Mouse (Mus musculus) heart, embryonic 12.5 days (tissue): ENCODE data around the gene Mrap2. TPM values are rescaled to one million over a fixed set of nuclear protein-coding genes. Genes with fewer than 3 reads are reported as not detected.
"Not testable (repeated sequence)": the region's sequence is repeated elsewhere in the genome, so short reads cannot be mapped to it uniquely, and the experiment has no call there.

Experiments
- ATAC-seq: fragments of 200-750 bp; cut with Nextera tagmentation; 2 replicates; pipeline ENCODE4 v1.8.0; 2017; ENCODE audit warnings: moderate TSS enrichment, moderate library complexity; ENCODE audit not compliant: insufficient number of reproducible peaks, low FRiP score
- H3K27ac ChIP-seq: fragments of 300-500 bp; sonication (generic); 2 replicates; pipeline ENCODE4 v1.5.1; 2016; ENCODE audit warnings: mild to moderate bottlenecking, moderate library complexity; ENCODE audit not compliant: poor library complexity, severe bottlenecking
- H3K27me3 ChIP-seq: fragments of 300-500 bp; sonication (generic); replicated peaks from 2 replicates; pipeline ENCODE4 v1.6.1; 2016; ENCODE audit warnings: mild to moderate bottlenecking, moderate library complexity
- H3K36me3 ChIP-seq: fragments of 300-500 bp; sonication (generic); 2 replicates; pipeline ENCODE4 v1.6.1; 2016; ENCODE audit warnings: mild to moderate bottlenecking, moderate library complexity
- H3K4me1 ChIP-seq: fragments of 300-500 bp; sonication (generic); replicated peaks from 2 replicates; pipeline ENCODE4 v1.6.1; 2016; ENCODE audit warnings: mild to moderate bottlenecking
- H3K4me2 ChIP-seq: fragments of 300-500 bp; sonication (generic); 2 replicates; pipeline ENCODE4 v1.6.1; 2016; ENCODE audit warnings: mild to moderate bottlenecking, moderate library complexity
- H3K4me3 ChIP-seq: fragments of 300-500 bp; sonication (generic); 2 replicates; pipeline ENCODE4 v1.5.1; 2016; ENCODE audit warnings: mild to moderate bottlenecking
- H3K9ac ChIP-seq: fragments of 300-500 bp; sonication (generic); 2 replicates; pipeline ENCODE4 v1.6.1; 2016; ENCODE audit warnings: mild to moderate bottlenecking, moderate library complexity
- H3K9me3 ChIP-seq: fragments of 300-500 bp; sonication (generic); replicated peaks from 2 replicates; pipeline ENCODE4 v1.6.1; 2016; ENCODE audit warnings: mild to moderate bottlenecking, moderate library complexity
- WGBS: fragments of 180-500 bp; shearing (Covaris S2); methylation state at CpG from one replicate; pipeline ENCODE4 v1.1.7; 2016; 5-methylcytosine and 5-hydroxymethylcytosine counted together
- polyA plus RNA-seq: library from polyadenylated mRNA; unstranded; fragments of >200 nt; fragmentation: Nextera tagmentation; extraction: Ambion mirVana; gene quantifications from 2 replicates; pipeline ENCODE4 v1.2.1, GENCODE M21; 2016

Gene Mrap2
- not detected in 2 replicates for polyA plus RNA-seq

DNA sequence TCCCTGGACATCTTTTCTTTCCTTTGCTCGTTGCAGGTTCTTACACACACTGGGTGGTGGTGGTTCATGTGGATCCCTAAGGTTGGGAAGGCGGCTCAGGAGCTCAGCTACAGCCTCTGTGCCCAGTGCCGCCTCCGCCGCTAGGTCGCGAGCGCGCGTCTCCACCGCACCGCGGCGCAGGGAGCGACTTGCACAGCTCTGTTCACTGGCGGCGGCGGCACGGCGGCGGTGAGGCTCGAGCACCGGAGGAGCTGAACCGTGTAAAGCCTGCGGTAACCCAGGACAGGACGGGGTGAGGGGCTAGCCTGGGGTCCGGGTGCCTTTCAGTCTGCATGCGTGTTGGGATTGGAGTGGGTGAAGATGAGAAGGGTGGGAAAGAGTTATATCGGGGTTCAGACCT, at the start of gene Mrap2:
TSS of gene Mrap2 (plus strand) at position 201 of the 400 bp plus-strand sequence.
- H3K4me3 ChIP-seq, result peak within 1 kb of the TSS; percentile 43
- peaks cover 48% of the 10 kb centered on the region for H3K27me3 ChIP-seq
- H3K27ac ChIP-seq, result no peak within 1 kb of the TSS
- peaks cover 17% of the 10 kb centered on the region for H3K4me1 ChIP-seq
- no peaks in the 10 kb centered on the region for H3K9me3 ChIP-seq
- no peaks in the 10 kb centered on the region for H3K36me3 ChIP-seq
- peak within 1 kb of the TSS; percentile 76 for H3K4me2 ChIP-seq
- ATAC-seq, result peak; percentile 53; the same call in 1 of the 2 replicates
- peak within 1 kb of the TSS; percentile 21; the same call in 1 of the 2 replicates for H3K9ac ChIP-seq
- 3% methylated on average over 29 of the region's 29 CpGs for WGBS

DNA sequence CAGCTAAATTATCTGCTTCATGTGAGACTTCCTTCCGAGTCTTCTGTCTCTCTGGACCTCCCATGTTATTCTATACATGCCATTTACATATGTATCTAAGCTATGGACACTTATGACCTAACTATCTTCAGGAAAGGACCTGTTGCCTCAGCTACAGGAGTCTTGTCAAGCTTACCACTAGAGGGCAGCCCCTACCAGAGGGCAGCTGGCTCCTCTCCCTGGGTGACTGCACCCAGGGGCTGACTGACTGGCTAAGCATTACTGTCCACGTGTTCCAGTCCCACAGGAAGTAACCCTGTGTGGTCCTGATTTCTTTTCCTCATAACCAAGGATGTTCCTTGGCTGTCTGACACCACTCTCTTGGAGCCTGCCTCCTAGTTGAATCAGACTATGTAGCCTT, 46.1 kb upstream of the Mrap2 start:
- Histone ChIP-seq H3K9me3 (no peaks in the 10 kb centered on the region), H3K36me3 (no peaks in the 10 kb centered on the region), H3K4me3 (no peak overlapping the region), H3K9ac (no peak overlapping the region), H3K4me2 (no peak overlapping the region), H3K4me1 (no peaks in the 10 kb centered on the region), H3K27me3 (no peaks in the 10 kb centered on the region), H3K27ac (no peak overlapping the region)
- no peak for ATAC-seq
- 47% methylated on average over 2 of the region's 2 CpGs for WGBS

DNA sequence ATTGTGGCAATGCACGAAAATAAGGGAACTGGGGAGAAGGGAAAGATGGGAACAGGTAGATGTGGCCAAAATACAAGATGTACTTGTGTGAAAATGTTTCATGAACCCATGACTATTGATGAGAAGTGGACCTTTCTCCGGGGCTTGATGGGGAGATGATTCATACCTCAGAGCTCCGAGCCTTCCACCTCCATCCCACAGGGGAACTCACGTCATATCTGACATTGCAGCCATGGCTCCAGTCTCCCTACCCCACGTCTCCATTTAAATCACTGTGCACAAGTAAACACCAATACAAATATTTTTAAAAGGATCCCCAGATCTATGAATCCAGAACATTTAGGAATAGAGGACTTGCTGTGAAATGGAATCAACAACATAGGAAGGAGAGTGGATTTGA, 29.1 kb upstream of the Mrap2 start:
- Histone ChIP-seq H3K9me3 (no peaks in the 10 kb centered on the region), H3K36me3 (no peaks in the 10 kb centered on the region), H3K27me3 (no peaks in the 10 kb centered on the region), H3K27ac (no peak overlapping the region), H3K9ac (no peak overlapping the region), H3K4me2 (no peak overlapping the region), H3K4me1 (no peaks in the 10 kb centered on the region), H3K4me3 (no peak overlapping the region)
- WGBS, result 73% methylated on average over 5 of the region's 5 CpGs
- ATAC-seq, result no peak

DNA sequence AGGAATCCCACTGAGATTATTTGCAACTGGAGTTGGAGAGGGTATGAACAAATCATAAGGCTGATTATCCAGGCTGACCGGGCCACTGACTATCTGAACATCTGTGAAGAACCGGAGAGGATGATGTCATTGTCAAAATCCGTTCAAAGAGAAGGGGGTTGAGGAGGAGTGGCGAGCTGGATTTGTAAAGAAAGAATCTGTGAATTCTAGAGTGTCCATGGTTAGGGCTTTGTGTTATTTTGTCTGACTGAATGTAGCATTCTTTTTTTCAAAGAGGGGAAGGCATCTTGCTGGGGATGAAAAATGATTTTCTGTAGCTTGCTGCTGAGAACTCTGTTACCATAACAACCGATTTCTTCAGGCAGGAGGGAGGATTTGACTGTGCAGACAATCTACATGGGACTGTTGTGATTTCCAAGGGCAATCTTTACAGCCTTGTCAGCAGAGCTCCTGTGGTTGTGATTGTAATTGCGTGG, 28.6 kb upstream of the Mrap2 start:
- Histone ChIP-seq H3K4me3 (no peak overlapping the region), H3K27me3 (no peaks in the 10 kb centered on the region), H3K9ac (no peak overlapping the region), H3K4me2 (no peak overlapping the region), H3K9me3 (no peaks in the 10 kb centered on the region), H3K27ac (no peak overlapping the region), H3K36me3 (no peaks in the 10 kb centered on the region), H3K4me1 (no peaks in the 10 kb centered on the region)
- 57% methylated on average over 6 of the region's 6 CpGs for WGBS
- ATAC-seq, result no peak

DNA sequence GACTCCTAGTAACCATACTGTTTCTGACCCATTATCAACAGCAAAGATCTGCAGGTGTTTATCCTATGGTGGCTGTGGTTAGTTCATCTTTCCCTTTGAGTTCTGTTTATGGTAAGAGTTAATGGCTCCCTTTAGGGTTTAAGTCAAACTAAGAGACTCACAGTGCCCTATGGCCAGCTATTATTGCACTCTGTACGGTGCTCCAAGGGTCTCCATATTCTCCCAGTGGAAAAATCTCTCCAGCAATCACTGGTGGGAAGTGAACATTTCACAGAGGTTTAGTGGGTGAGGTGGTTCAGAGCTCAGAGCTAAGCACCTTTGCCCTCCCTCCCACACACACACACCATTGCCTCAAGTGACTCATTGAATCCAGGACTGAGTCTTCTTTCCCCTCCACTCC, 28.1 kb upstream of the Mrap2 start:
- no peak for ATAC-seq
- H3K9me3 ChIP-seq, result no peaks in the 10 kb centered on the region

DNA sequence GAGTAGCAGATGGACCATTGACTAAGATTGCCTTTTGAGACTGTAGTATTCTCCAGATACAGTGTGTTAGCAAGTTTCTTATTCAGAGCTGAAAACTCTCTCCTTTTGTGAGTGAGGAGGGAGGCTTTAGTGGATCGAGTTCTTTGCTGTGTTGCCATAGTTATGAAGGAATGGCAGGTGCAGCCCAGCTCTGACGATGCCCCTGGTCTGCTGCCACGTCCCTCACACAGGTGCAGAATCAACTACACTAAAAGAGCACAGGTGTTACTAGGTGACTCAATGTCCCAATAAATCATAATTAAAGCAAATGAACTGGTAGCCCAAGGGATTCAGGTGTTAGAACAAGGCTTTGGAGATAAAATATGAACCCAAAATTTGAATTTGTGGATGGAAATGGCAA, 25.1 kb upstream of the Mrap2 start:
- H3K4me2 ChIP-seq, result no peak overlapping the region
- 77% methylated on average over 3 of the region's 3 CpGs for WGBS
- ATAC-seq, result no peak

More for the DNA sequence above, 28.1 kb upstream of the Mrap2 start:
- H3K4me1 ChIP-seq, result no peaks in the 10 kb centered on the region
- no peaks in the 10 kb centered on the region for H3K36me3 ChIP-seq
- no peak overlapping the region for H3K4me2 ChIP-seq
- H3K27me3 ChIP-seq, result no peaks in the 10 kb centered on the region
- H3K9ac ChIP-seq, result no peak overlapping the region
- H3K27ac ChIP-seq, result no peak overlapping the region
- 94% methylated on average over 1 of the region's 1 CpGs for WGBS
- H3K4me3 ChIP-seq, result no peak overlapping the region

DNA sequence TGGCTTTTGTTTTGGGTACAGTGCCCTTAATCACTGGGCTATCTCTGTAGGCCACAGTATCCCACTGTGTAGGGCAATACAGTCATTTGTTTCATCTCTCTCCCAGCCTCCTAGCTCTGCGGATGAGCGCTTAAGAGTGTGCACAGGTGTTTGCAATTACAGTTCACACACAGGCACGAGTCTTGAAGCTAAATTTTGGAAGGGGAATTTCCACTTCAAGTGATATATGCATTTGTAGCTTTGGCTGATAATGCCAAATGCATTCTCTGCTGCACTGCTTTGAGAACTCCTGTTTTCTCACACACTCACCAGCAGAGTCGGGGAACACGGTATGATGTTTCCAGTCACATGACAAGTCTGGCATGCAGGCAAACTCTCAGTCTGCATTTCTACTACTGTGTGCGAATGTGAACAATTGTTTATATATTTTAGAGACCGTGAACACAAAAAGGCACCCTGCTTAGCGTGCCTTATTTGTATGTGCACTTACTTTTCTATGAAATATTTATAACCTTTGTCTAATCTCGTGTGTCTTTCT, 22.1 kb upstream of the Mrap2 start:
- no peak for ATAC-seq
- WGBS, result 64% methylated on average over 9 of the region's 9 CpGs
- no peak overlapping the region for H3K4me2 ChIP-seq
- H3K4me3 ChIP-seq, result no peak overlapping the region
- H3K9ac ChIP-seq, result no peak overlapping the region
- H3K36me3 ChIP-seq, result no peaks in the 10 kb centered on the region
- H3K9me3 ChIP-seq, result no peaks in the 10 kb centered on the region
- H3K4me1 ChIP-seq, result no peaks in the 10 kb centered on the region
- no peaks in the 10 kb centered on the region for H3K27me3 ChIP-seq
- no peak overlapping the region for H3K27ac ChIP-seq

More for the DNA sequence above, 25.1 kb upstream of the Mrap2 start:
- H3K9me3 ChIP-seq, result no peaks in the 10 kb centered on the region
- H3K27ac ChIP-seq, result no peak overlapping the region
- H3K4me3 ChIP-seq, result no peak overlapping the region
- H3K27me3 ChIP-seq, result no peaks in the 10 kb centered on the region
- no peak overlapping the region for H3K9ac ChIP-seq
- no peaks in the 10 kb centered on the region for H3K4me1 ChIP-seq
- no peaks in the 10 kb centered on the region for H3K36me3 ChIP-seq

DNA sequence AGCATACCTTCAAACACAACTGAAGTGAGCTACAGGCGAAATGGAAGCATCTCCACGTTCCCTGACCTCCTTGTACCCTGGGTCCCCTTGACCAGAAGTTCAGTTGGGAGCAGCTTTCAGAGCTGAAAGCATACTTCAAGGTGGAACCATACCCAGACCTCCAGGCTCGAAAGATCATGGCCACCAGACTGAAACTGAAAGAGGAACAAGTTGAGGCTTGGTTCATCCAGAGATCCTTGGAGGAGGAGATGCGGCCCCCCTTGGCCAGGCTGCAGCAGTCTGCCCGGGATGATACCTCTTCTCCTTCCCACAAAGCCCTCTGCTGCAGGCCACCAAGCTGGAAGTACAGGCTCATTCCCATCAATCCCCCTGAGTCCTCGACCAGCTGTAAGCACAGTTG, 17.1 kb upstream of the Mrap2 start:
- not testable (repeated sequence) for H3K9ac ChIP-seq, H3K4me3 ChIP-seq, H3K27ac ChIP-seq, H3K27me3 ChIP-seq, H3K36me3 ChIP-seq, H3K9me3 ChIP-seq, H3K4me1 ChIP-seq, ATAC-seq, H3K4me2 ChIP-seq
- WGBS, result 64% methylated on average over 6 of the region's 6 CpGs

DNA sequence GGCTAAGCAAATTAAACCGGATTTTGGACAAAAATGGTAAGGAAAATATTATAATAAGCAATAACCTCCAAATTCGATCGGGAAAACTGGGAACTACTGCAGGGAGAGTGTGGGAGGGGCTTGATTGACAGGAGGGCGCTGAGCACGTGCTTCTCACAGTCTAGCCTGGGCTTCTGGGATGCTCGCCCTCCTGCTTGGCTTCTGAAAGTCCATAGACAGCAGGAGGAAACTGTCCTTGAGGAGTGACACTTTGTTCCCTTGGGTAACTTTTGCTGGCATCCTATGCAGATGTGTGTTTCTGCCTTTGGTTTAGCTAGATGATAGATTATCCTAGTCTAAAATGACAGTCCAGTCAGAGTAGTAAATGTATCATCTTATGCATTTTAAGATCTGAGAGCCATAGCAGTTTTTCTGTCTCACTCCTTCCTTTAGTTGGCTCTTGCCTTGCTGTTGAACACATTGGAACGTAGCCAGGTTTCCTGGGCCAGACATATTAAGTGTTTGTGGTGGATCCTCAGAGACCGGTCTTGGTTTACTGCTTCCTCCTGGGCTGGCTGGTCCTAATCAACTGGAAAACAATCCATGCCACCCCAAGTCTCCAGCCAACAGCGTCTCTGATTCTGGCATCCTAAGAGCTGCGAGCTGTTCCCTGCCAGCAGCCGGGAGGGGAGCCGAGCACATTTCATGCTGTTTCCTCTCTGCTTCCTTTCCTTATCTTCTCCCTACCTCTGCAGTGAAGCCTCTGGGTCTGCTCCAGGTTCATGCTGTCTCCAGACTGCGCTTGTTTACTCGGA, 8.1 kb upstream of the Mrap2 start:
- WGBS, result 49% methylated on average over 14 of the region's 14 CpGs
- H3K27me3 ChIP-seq, result 0 out of 2 replicates have a peak, but pooled peaks cover 10% of the 10 kb centered on the region
- no peaks in the 10 kb centered on the region for H3K36me3 ChIP-seq
- no peak overlapping the region for H3K4me3 ChIP-seq
- H3K27ac ChIP-seq, result no peak overlapping the region
- H3K9me3 ChIP-seq, result no peaks in the 10 kb centered on the region
- H3K9ac ChIP-seq, result no peak overlapping the region
- ATAC-seq, result no peak
- H3K4me2 ChIP-seq, result no peak overlapping the region
- H3K4me1 ChIP-seq, result no peaks in the 10 kb centered on the region

DNA sequence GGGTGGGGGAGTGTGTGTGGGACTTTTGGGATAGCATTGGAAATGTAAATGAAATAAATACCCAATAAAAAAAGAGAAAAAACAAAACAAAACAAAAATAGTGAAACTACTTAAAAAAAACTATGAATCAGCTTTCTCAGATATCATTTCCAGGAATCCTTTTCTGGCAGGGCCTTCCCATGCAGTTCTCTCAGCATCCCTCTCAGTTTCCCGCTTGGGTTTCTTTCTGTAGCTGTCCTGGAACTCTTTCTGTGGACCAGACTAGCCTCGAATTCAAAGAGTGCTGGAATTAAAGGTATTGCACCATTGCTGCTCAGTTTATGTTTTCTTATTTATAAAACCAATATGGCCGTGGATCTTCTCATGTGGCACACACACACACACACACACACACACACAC, 1.0 kb upstream of the Mrap2 start:
- 71% methylated on average over 3 of the region's 3 CpGs for WGBS
- H3K4me3 ChIP-seq, result no peak overlapping the region
- no peak overlapping the region for H3K9ac ChIP-seq
- H3K4me2 ChIP-seq, result no peak overlapping the region
- H3K27ac ChIP-seq, result no peak overlapping the region
- no peak for ATAC-seq
- H3K27me3 ChIP-seq, result peaks cover 48% of the 10 kb centered on the region
- H3K36me3 ChIP-seq, result no peaks in the 10 kb centered on the region
- peaks cover 17% of the 10 kb centered on the region for H3K4me1 ChIP-seq
- no peaks in the 10 kb centered on the region for H3K9me3 ChIP-seq

DNA sequence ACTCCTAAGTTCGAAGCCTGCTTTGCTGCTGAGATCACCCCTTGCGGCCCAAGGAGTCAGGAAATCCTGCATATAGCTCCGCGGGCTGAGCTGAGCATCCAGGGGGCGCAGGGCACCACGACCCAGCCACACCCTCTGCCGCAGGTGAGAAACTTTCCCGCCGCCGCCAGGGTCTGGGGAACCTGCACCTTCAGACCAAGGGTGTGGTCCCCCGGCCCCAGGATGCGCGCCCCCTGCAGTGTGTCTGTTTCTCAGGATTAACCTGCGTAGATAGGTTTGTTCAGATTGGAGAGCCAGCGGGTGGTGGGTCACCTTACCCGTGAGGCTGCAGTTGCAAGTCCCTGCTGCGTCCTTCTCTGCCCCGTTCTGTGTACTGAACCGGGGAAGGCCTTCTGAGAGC, 426 bp downstream of the Mrap2 start:
- WGBS, result 3% methylated on average over 19 of the region's 19 CpGs
- peak overlapping the region; percentile 21; the same call in 1 of the 2 replicates for H3K9ac ChIP-seq
- no peaks in the 10 kb centered on the region for H3K36me3 ChIP-seq
- peaks cover 44% of the 10 kb centered on the region for H3K27me3 ChIP-seq
- H3K4me3 ChIP-seq, result peak overlapping the region; percentile 43
- no peaks in the 10 kb centered on the region for H3K9me3 ChIP-seq
- H3K27ac ChIP-seq, result no peak overlapping the region
- ATAC-seq, result 0 out of 2 replicates have a peak, but pooled peaks have one; percentile 25
- peak overlapping the region; percentile 76 for H3K4me2 ChIP-seq
- H3K4me1 ChIP-seq, result peaks cover 17% of the 10 kb centered on the region
